Mouse (Mus musculus): Measurements from ENCODE around the gene Cd96. TPM values are rescaled to one million over a fixed set of nuclear protein-coding genes. Genes with fewer than 3 reads are reported as not detected.
"Not testable (repeated sequence)": the region's sequence is repeated elsewhere in the genome, so short reads cannot be mapped to it uniquely, and the experiment has no call there.

Gene Cd96
- 0.13 TPM in 1 of 2 replicates, not detected in the other for polyA plus RNA-seq (2016; fragmentation: Nextera tagmentation; extraction: Ambion mirVana)

GRCm38 (mm10) chr16:46120020-46120419 is at the start of gene Cd96:
Cd96 (minus strand) TSS chr16:46120251.
- Histone ChIP-seq H3K27me3 (no peaks in the 10 kb centered on the region), H3K27ac (no peak within 1 kb of the TSS), H3K4me3 (no peak within 1 kb of the TSS), H3K9ac (no peak within 1 kb of the TSS), H3K4me1 (no peaks in the 10 kb centered on the region), H3K4me2 (replicated peaks) (no peak within 1 kb of the TSS), H3K36me3 (no peaks in the 10 kb centered on the region), H3K9me3 (no peaks in the 10 kb centered on the region)
- no peak for ATAC-seq (ENCODE audit: insufficient number of reproducible peaks, insufficient read depth, low FRiP score, low TSS enrichment)
- WGBS, result 78% methylated on average over 10 of the region's 10 CpGs

GRCm38 (mm10) chr16:46166971-46167370 is 46.9 kb upstream of the Cd96 start:
- Histone ChIP-seq H3K4me2 (replicated peaks) (no peak overlapping the region), H3K9ac (no peak overlapping the region), H3K27me3 (no peaks in the 10 kb centered on the region), H3K9me3 (no peaks in the 10 kb centered on the region), H3K4me3 (no peak overlapping the region), H3K4me1 (no peaks in the 10 kb centered on the region), H3K27ac (no peak overlapping the region), H3K36me3 (no peaks in the 10 kb centered on the region)
- 76% methylated on average over 3 of the region's 3 CpGs for WGBS
- ATAC-seq (ENCODE audit: insufficient number of reproducible peaks, insufficient read depth, low FRiP score, low TSS enrichment), result no peak

GRCm38 (mm10) chr16:46165305-46165704 is 45.3 kb upstream of the Cd96 start:
- Histone ChIP-seq H3K9me3 (no peaks in the 10 kb centered on the region), H3K4me2 (replicated peaks) (no peak overlapping the region), H3K27ac (no peak overlapping the region), H3K4me3 (no peak overlapping the region), H3K36me3 (no peaks in the 10 kb centered on the region), H3K4me1 (no peaks in the 10 kb centered on the region), H3K27me3 (no peaks in the 10 kb centered on the region), H3K9ac (no peak overlapping the region)
- no peak for ATAC-seq (ENCODE audit: insufficient number of reproducible peaks, insufficient read depth, low FRiP score, low TSS enrichment)
- 89% methylated on average over 4 of the region's 4 CpGs for WGBS

- not testable (repeated sequence) for H3K27ac ChIP-seq; H3K4me3 ChIP-seq; H3K9me3 ChIP-seq; H3K9ac ChIP-seq; H3K4me2 ChIP-seq (replicated peaks); H3K4me1 ChIP-seq; H3K36me3 ChIP-seq; H3K27me3 ChIP-seq; ATAC-seq (ENCODE audit: insufficient number of reproducible peaks, insufficient read depth, low FRiP score, low TSS enrichment)
- 95% methylated on average over 13 of the region's 16 CpGs for whole genome bisulfite sequencing
These were observed 34.8 kb upstream of the Cd96 start, which contains the start of gene Gm4737 for GRCm38 (mm10) chr16:46154832-46155231. Gm4737 (minus strand) TSS chr16:46155077.

GRCm38 (mm10) chr16:46151141-46151540 is 31.1 kb upstream of the Cd96 start:
- Histone ChIP-seq H3K4me1 (no peaks in the 10 kb centered on the region), H3K27me3 (no peaks in the 10 kb centered on the region), H3K27ac (no peak overlapping the region), H3K9ac (no peak overlapping the region), H3K9me3 (no peaks in the 10 kb centered on the region), H3K4me3 (no peak overlapping the region), H3K36me3 (no peaks in the 10 kb centered on the region), H3K4me2 (replicated peaks) (no peak overlapping the region)
- no peak for ATAC-seq (ENCODE audit: insufficient number of reproducible peaks, insufficient read depth, low FRiP score, low TSS enrichment)

- Histone ChIP-seq H3K9me3 (no peaks in the 10 kb centered on the region), H3K36me3 (no peaks in the 10 kb centered on the region), H3K27me3 (no peaks in the 10 kb centered on the region), H3K27ac (no peak overlapping the region), H3K4me3 (no peak overlapping the region), H3K9ac (no peak overlapping the region), H3K4me2 (replicated peaks) (no peak overlapping the region), H3K4me1 (no peaks in the 10 kb centered on the region)
- 72% methylated on average over 3 of the region's 3 CpGs for whole genome bisulfite sequencing
- no peak for ATAC-seq (ENCODE audit: insufficient number of reproducible peaks, insufficient read depth, low FRiP score, low TSS enrichment)
These were observed 28.8 kb upstream of the Cd96 start for GRCm38 (mm10) chr16:46148661-46149341.

GRCm38 (mm10) chr16:46146962-46147361 is 26.9 kb upstream of the Cd96 start:
- no peaks in the 10 kb centered on the region for H3K9me3 ChIP-seq
- no peak overlapping the region for H3K27ac ChIP-seq
- H3K9ac ChIP-seq, result no peak overlapping the region
- no peak overlapping the region for H3K4me3 ChIP-seq
- H3K4me1 ChIP-seq, result no peaks in the 10 kb centered on the region
- H3K4me2 ChIP-seq (replicated peaks), result no peak overlapping the region
- no peaks in the 10 kb centered on the region for H3K36me3 ChIP-seq
- no peak for ATAC-seq (ENCODE audit: insufficient number of reproducible peaks, insufficient read depth, low FRiP score, low TSS enrichment)
- H3K27me3 ChIP-seq, result no peaks in the 10 kb centered on the region
- 70% methylated on average over 3 of the region's 3 CpGs for WGBS

- no peak overlapping the region for H3K27ac ChIP-seq
- no peaks in the 10 kb centered on the region for H3K4me1 ChIP-seq
- no peak overlapping the region for H3K9ac ChIP-seq
- H3K9me3 ChIP-seq, result no peaks in the 10 kb centered on the region
- H3K36me3 ChIP-seq, result no peaks in the 10 kb centered on the region
- ATAC-seq (ENCODE audit: insufficient number of reproducible peaks, insufficient read depth, low FRiP score, low TSS enrichment), result no peak
- no peak overlapping the region for H3K4me3 ChIP-seq
- no peaks in the 10 kb centered on the region for H3K27me3 ChIP-seq
- no peak overlapping the region for H3K4me2 ChIP-seq (replicated peaks)
These were observed 2.2 kb upstream of the Cd96 start for GRCm38 (mm10) chr16:46122238-46122637.

- H3K4me3 ChIP-seq, result no peak overlapping the region
- WGBS, result 71% methylated on average over 2 of the region's 2 CpGs
- no peaks in the 10 kb centered on the region for H3K36me3 ChIP-seq
- no peak overlapping the region for H3K4me2 ChIP-seq (replicated peaks)
- ATAC-seq (ENCODE audit: insufficient number of reproducible peaks, insufficient read depth, low FRiP score, low TSS enrichment), result no peak
- H3K4me1 ChIP-seq, result no peaks in the 10 kb centered on the region
- no peak overlapping the region for H3K27ac ChIP-seq
- H3K9me3 ChIP-seq, result no peaks in the 10 kb centered on the region
- H3K27me3 ChIP-seq, result no peaks in the 10 kb centered on the region
- H3K9ac ChIP-seq, result no peak overlapping the region
These were observed 1.4 kb upstream of the Cd96 start for GRCm38 (mm10) chr16:46121420-46121819.

GRCm38 (mm10) chr16:46120607-46121006 is 556 bp upstream of the Cd96 start:
- H3K36me3 ChIP-seq, result no peaks in the 10 kb centered on the region
- H3K9me3 ChIP-seq, result no peaks in the 10 kb centered on the region
- H3K4me2 ChIP-seq (replicated peaks), result no peak overlapping the region
- H3K9ac ChIP-seq, result no peak overlapping the region
- no peak overlapping the region for H3K27ac ChIP-seq
- H3K27me3 ChIP-seq, result no peaks in the 10 kb centered on the region
- no peaks in the 10 kb centered on the region for H3K4me1 ChIP-seq
- no peak for ATAC-seq (ENCODE audit: insufficient number of reproducible peaks, insufficient read depth, low FRiP score, low TSS enrichment)
- WGBS, result 68% methylated on average over 3 of the region's 3 CpGs
- H3K4me3 ChIP-seq, result no peak overlapping the region

GRCm38 (mm10) chr16:46117645-46118044 is 2.4 kb downstream of the Cd96 start:
- no peaks in the 10 kb centered on the region for H3K9me3 ChIP-seq
- H3K9ac ChIP-seq, result no peak overlapping the region
- H3K36me3 ChIP-seq, result no peaks in the 10 kb centered on the region
- H3K27ac ChIP-seq, result no peak overlapping the region
- H3K4me1 ChIP-seq, result no peaks in the 10 kb centered on the region
- H3K27me3 ChIP-seq, result no peaks in the 10 kb centered on the region
- no peak overlapping the region for H3K4me2 ChIP-seq (replicated peaks)
- no peak for ATAC-seq (ENCODE audit: insufficient number of reproducible peaks, insufficient read depth, low FRiP score, low TSS enrichment)
- 95% methylated on average over 3 of the region's 3 CpGs for WGBS
- no peak overlapping the region for H3K4me3 ChIP-seq

GRCm38 (mm10) chr16:46114727-46115126 is 5.3 kb downstream of the Cd96 start:
- Histone ChIP-seq H3K4me1 (no peaks in the 10 kb centered on the region), H3K4me3 (no peak overlapping the region), H3K9ac (no peak overlapping the region), H3K36me3 (no peaks in the 10 kb centered on the region), H3K4me2 (replicated peaks) (no peak overlapping the region), H3K9me3 (no peaks in the 10 kb centered on the region), H3K27ac (no peak overlapping the region), H3K27me3 (no peaks in the 10 kb centered on the region)
- no peak for ATAC-seq (ENCODE audit: insufficient number of reproducible peaks, insufficient read depth, low FRiP score, low TSS enrichment)
- 60% methylated on average over 2 of the region's 2 CpGs for WGBS

Measured in embryonic facial prominence, embryonic 12.5 days (tissue).